Mouse (Mus musculus) stomach, postnatal 0 days (tissue): Measurements from ENCODE around the gene Tpm4.
"Not testable (repeated sequence)": the region's sequence is repeated elsewhere in the genome, so short reads cannot be mapped to it uniquely, and the experiment has no call there.

Experiments
- CTCF ChIP-seq: IDR thresholded peaks from 2 replicates; pipeline ENCODE4 v1.5.1; 2016; ENCODE audit warnings: antibody characterized with exemption, low read depth, mild to moderate bottlenecking, moderate library complexity
- EP300 ChIP-seq: optimal IDR thresholded peaks from 2 replicates; pipeline ENCODE3; 2016; ENCODE audit warnings: antibody characterized with exemption

- not testable (repeated sequence) for TF ChIP-seq EP300, CTCF
These were observed 13.3 kb upstream of the Tpm4 start for GRCm38 (mm10) chr8:72121486-72121885.
